Mouse (Mus musculus) heart, embryonic 14.5 days (tissue): ENCODE measurements around the gene Bves. TPM values are rescaled to one million over a fixed set of nuclear protein-coding genes. Genes with fewer than 3 reads are reported as not detected.

Experiments used
- polyA plus RNA-seq: library from polyadenylated mRNA; unstranded; fragments of >200 nt; fragmentation: Nextera tagmentation; extraction: Ambion mirVana; gene quantifications from 2 replicates; pipeline ENCODE4 v1.2.1, GENCODE M21; 2014

Gene Bves
- polyA plus RNA-seq, 1 experiment from 2014 or later = 123 TPM

Other genes starting within 250 kb of the Bves start
- gene Popdc3, start 157.7 kb upstream of the Bves start, polyA plus RNA-seq = 40.6 and 43.3 TPM in 2 replicates
- 3.0 and 3.2 TPM in 2 replicates for gene Lin28b, start 150.6 kb downstream of the Bves start, polyA plus RNA-seq
- gene Hace1, start 242.1 kb downstream of the Bves start, polyA plus RNA-seq = 14.9 and 16.9 TPM in 2 replicates